Mouse (Mus musculus): ENCODE data around the gene Dnah2.

DNA sequence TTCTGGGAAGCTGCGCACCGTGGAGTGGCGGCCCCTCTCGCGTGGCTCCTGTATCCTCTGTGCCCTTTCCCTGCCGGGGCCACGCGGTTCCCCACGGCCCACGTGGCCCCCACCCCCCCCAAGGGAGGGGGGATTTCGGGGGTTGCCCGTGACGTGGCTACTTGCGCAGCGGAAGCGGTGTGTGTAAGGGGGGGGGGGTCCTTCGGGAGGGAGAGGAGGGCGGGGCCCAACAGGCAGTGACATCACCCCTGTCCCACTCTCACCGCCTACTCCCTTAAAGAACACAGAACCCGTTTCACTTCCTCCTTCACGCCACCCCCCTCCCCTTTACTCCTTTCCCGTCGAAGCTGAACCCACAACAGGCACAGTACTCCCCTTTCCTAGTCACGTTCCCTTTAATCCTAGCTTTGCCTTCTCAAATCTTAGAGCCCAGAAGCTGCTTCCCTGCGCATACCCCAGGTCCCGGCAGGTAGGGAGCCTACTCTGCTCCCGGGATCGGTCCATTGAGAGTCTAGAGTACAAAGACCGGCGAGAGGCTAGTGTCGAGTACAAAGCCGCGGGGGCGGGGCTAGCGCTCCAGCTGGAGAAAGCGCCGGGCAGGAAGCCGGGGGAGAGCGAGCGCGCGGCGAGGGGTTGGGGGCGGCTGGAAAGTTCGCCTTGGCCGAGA lies 139.4 kb downstream of the Dnah2 start:
- TF ChIP-seq CTCF (IDR thresholded peaks at IDR 0.05; ENCODE audit: low read depth) (no peak), EP300 (IDR thresholded peaks at IDR 0.05; ENCODE audit: low read depth) (no peak)

Measured in liver, embryonic 14.5 days (tissue).